9 mouse cellular contexts compared by ENCODE assay signal in the genomic region with DNA sequence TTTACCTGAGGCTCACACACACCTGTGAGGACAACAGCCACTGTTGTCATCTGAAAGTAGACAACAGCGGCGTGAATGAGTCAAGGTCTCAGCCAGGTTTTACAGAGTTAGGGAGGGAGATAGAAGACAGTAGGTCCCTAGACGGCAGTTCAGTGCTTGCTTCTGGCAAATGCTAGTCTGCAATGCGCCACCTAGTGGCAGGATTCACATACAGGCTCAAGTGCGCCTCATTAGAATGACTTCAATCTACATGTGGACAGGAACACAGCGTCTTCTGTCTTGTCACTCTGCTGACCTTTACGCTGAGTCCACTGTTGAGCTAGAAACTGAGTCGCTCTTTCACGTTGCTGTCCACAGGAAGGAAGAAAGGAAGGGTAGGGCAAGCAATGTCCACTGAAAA.
DNase-seq lines count a peak whose midpoint lies in the region; ATAC-seq and TF ChIP-seq lines count a peak whose summit lies in the region.
"Had no signal": no experiment of that assay in that cellular context is flagged by ENCODE, and none has a peak within 500 bp of the region (broad histone marks: within the 10 kb centered on the region; RNA-seq: fewer than 3 reads in every experiment).

No protein-coding gene starts in this region.

- 24% methylated on average over 9 of the region's 9 CpGs for WGBS in heart, embryonic 12.5 days
- WGBS in spleen, adult 2 months = 20% methylated on average over 9 of the region's 9 CpGs

- H3K9ac ChIP-seq in heart, embryonic 12.5 days = no peak overlapping the region

- no peaks in the 10 kb centered on the region for H3K36me3 ChIP-seq in heart, embryonic 12.5 days
- H3K36me3 ChIP-seq in spleen, adult 2 months (ENCODE audit: control insufficient read depth, insufficient read depth, low read length) = no peaks in the 10 kb centered on the region

- no peak overlapping the region for H3K4me3 ChIP-seq in heart, embryonic 12.5 days
- H3K4me3 ChIP-seq in left cerebral cortex, adult 2 months = no peak overlapping the region
- no peak overlapping the region for H3K4me3 ChIP-seq in spleen, adult 2 months (ENCODE audit: extremely low read depth, insufficient read depth, insufficient read length)

- peak; percentile 67 to 83 for DNase-seq in heart, adult 18-20 months
- peak; percentile 64 to 88 for DNase-seq in adrenal gland, adult (ENCODE audit: inconsistent age in 2 of 2, low spot score in 1 of 2)
- peak; percentile 40 to 55 for DNase-seq in left cerebral cortex, adult 2 months (ENCODE audit: extremely low spot score in 1 of 2, low spot score in 2 of 2)
- peak; percentile 50 to 63 for DNase-seq in spleen, adult 2 months (ENCODE audit: low read depth in 1 of 2, low spot score in 2 of 2)

- H3K4me2 ChIP-seq in heart, embryonic 12.5 days = no peak overlapping the region

- TF ChIP-seq CTCF in left cerebral cortex, adult 2 months (IDR thresholded peaks at IDR 0.05) = peak; percentile 93
- peak; percentile 72; the same call in 1 of the 2 replicates for TF ChIP-seq CTCF in spleen, adult 2 months (IDR thresholded peaks at IDR 0.05; ENCODE audit: extremely low read depth, insufficient read depth, insufficient read length, insufficient replicate concordance)

- no peaks in the 10 kb centered on the region for H3K27me3 ChIP-seq in heart, embryonic 12.5 days (replicated peaks)
- H3K27me3 ChIP-seq in spleen, adult 2 months (ENCODE audit: control insufficient read depth, insufficient read depth, low read length) = no peaks in the 10 kb centered on the region

- TF ChIP-seq POLR2A in spleen, adult 2 months (IDR thresholded peaks at IDR 0.05; ENCODE audit: low read depth, low read length) = no peak

- H3K4me1 ChIP-seq in heart, embryonic 12.5 days (replicated peaks) = peaks cover 22% of the 10 kb centered on the region
- no peaks in the 10 kb centered on the region for H3K4me1 ChIP-seq in spleen, adult 2 months (ENCODE audit: control insufficient read depth, insufficient read depth, insufficient read length)

- intact Hi-C loops in left cerebral cortex, adult 2 months (cut with DNase I) = loop anchor here (5.0 kb wide), 2 partner anchors 247 to 277 kb away; no protein-coding TSS in a partner anchor

- no peak overlapping the region for H3K27ac ChIP-seq in heart, embryonic 12.5 days (ENCODE audit: poor library complexity, severe bottlenecking)
- no peak overlapping the region for H3K27ac ChIP-seq in left cerebral cortex, adult 2 months
- H3K27ac ChIP-seq in spleen, adult 2 months (ENCODE audit: insufficient read depth, low read length) = no peak overlapping the region
- H3K27ac ChIP-seq: macrophage had no signal

- no peaks in the 10 kb centered on the region for H3K9me3 ChIP-seq in heart, embryonic 12.5 days (replicated peaks)

- no peak for ATAC-seq in heart, embryonic 12.5 days (ENCODE audit: insufficient number of reproducible peaks, low FRiP score)
- peak; percentile 82 for ATAC-seq in common myeloid progenitor, adult 5-6 weeks (replicated peaks; ENCODE audit: low read depth, poor library complexity, severe bottlenecking)
- peak; percentile 54 to 65; a peak in 3 of 4 replicates for ATAC-seq in hematopoietic stem cell, adult 5-6 weeks (replicated peaks in 1 of 2; ENCODE audit: insufficient read depth in 1 of 2, low FRiP score in 2 of 2, low TSS enrichment in 1 of 2, low read depth in 1 of 2, poor library complexity in 2 of 2, severe bottlenecking in 2 of 2)
- ATAC-seq in megakaryocyte progenitor cell, adult 5-6 weeks (replicated peaks; ENCODE audit: poor library complexity) = peak; percentile 86
